ENCODE assay signal across 18 mouse cellular contexts in genomic region chr3:145680686-145681085, GRCm38 (mm10). TPM values are rescaled to one million over a fixed set of nuclear protein-coding genes. Genes with fewer than 3 reads are reported as not detected.
DNase-seq lines count a peak whose midpoint lies in the region; ATAC-seq and TF ChIP-seq lines count a peak whose summit lies in the region.
"Had no signal": no experiment of that assay in that cellular context is flagged by ENCODE, and none has a peak within 500 bp of the region (broad histone marks: within the 10 kb centered on the region; RNA-seq: fewer than 3 reads in every experiment).

No protein-coding gene starts in this region.

- no peak overlapping the region for H3K4me2 ChIP-seq in forebrain, embryonic 14.5 days (ENCODE audit: low read length)
- no peak overlapping the region for H3K4me2 ChIP-seq in forebrain, embryonic 13.5 days
- H3K4me2 ChIP-seq in neural tube, embryonic 14.5 days (ENCODE audit: low read depth, low read length), result no peak overlapping the region
- H3K4me2 ChIP-seq in neural tube, embryonic 15.5 days, result no peak overlapping the region
- H3K4me2 ChIP-seq in limb, embryonic 15.5 days, result no peak overlapping the region
- no peak overlapping the region for H3K4me2 ChIP-seq in heart, embryonic 11.5 days
- H3K4me2 ChIP-seq: embryonic facial prominence, embryonic 12.5 days had no signal

- H3K9ac ChIP-seq in forebrain, embryonic 14.5 days (ENCODE audit: low read length), result no peak overlapping the region
- H3K9ac ChIP-seq in forebrain, embryonic 13.5 days, result no peak overlapping the region
- no peak overlapping the region for H3K9ac ChIP-seq in neural tube, embryonic 14.5 days (replicated peaks; ENCODE audit: low read depth, low read length)
- no peak overlapping the region for H3K9ac ChIP-seq in neural tube, embryonic 15.5 days (replicated peaks)
- no peak overlapping the region for H3K9ac ChIP-seq in limb, embryonic 15.5 days
- no peak overlapping the region for H3K9ac ChIP-seq in heart, embryonic 11.5 days (ENCODE audit: low read depth, low read length)
- H3K9ac ChIP-seq: embryonic facial prominence, embryonic 12.5 days; forebrain, postnatal 0 days; heart, embryonic 13.5 days; hindbrain, embryonic 13.5 days had no signal

- 93% methylated on average over 5 of the region's 5 CpGs for WGBS in forebrain, embryonic 14.5 days
- 96% methylated on average over 5 of the region's 5 CpGs for WGBS in forebrain, embryonic 13.5 days
- 91% methylated on average over 5 of the region's 5 CpGs for WGBS in neural tube, embryonic 14.5 days
- WGBS in neural tube, embryonic 15.5 days, result 97% methylated on average over 5 of the region's 5 CpGs
- 93% methylated on average over 5 of the region's 5 CpGs for WGBS in limb, embryonic 15.5 days
- WGBS in heart, embryonic 11.5 days (ENCODE audit: insufficient replicate concordance), result 87% methylated on average over 5 of the region's 5 CpGs

- no peaks in the 10 kb centered on the region for H3K4me1 ChIP-seq in forebrain, embryonic 14.5 days (ENCODE audit: control insufficient read depth, insufficient read depth, low read length)
- H3K4me1 ChIP-seq in forebrain, embryonic 13.5 days, result peaks cover 17% of the 10 kb centered on the region
- no peaks in the 10 kb centered on the region for H3K4me1 ChIP-seq in neural tube, embryonic 14.5 days (ENCODE audit: control insufficient read depth, insufficient read depth, low read length)
- H3K4me1 ChIP-seq in neural tube, embryonic 15.5 days, result no peaks in the 10 kb centered on the region
- H3K4me1 ChIP-seq in limb, embryonic 15.5 days, result peaks cover 18% of the 10 kb centered on the region
- H3K4me1 ChIP-seq in heart, embryonic 11.5 days (ENCODE audit: control insufficient read depth, insufficient read depth, low read length), result peaks cover 11% of the 10 kb centered on the region

- H3K36me3 ChIP-seq in forebrain, embryonic 14.5 days (ENCODE audit: control insufficient read depth, insufficient read depth, low read length), result no peaks in the 10 kb centered on the region
- H3K36me3 ChIP-seq in forebrain, embryonic 13.5 days (ENCODE audit: poor library complexity, severe bottlenecking), result no peaks in the 10 kb centered on the region
- H3K36me3 ChIP-seq in neural tube, embryonic 14.5 days (ENCODE audit: control insufficient read depth, insufficient read depth, low read length), result no peaks in the 10 kb centered on the region
- H3K36me3 ChIP-seq in neural tube, embryonic 15.5 days, result no peaks in the 10 kb centered on the region
- no peaks in the 10 kb centered on the region for H3K36me3 ChIP-seq in limb, embryonic 15.5 days
- H3K36me3 ChIP-seq in heart, embryonic 11.5 days (ENCODE audit: control insufficient read depth, insufficient read depth, low read length), result 0 out of 2 replicates have a peak, but pooled peaks cover 2% of the 10 kb centered on the region
- H3K36me3 ChIP-seq: embryonic facial prominence, embryonic 12.5 days; hindbrain, embryonic 13.5 days had no signal

- no peak for ATAC-seq in forebrain, embryonic 14.5 days
- no peak for ATAC-seq in forebrain, embryonic 13.5 days
- 0 out of 2 replicates have a peak, but pooled peaks have one; percentile 44 for ATAC-seq in neural tube, embryonic 14.5 days (ENCODE audit: low read depth)
- no peak for ATAC-seq in neural tube, embryonic 15.5 days (ENCODE audit: low FRiP score)
- no peak for ATAC-seq in limb, embryonic 15.5 days (ENCODE audit: insufficient number of reproducible peaks, low FRiP score, low TSS enrichment, low read depth)
- ATAC-seq in heart, embryonic 11.5 days (replicated peaks; ENCODE audit: insufficient number of reproducible peaks, low FRiP score, low TSS enrichment), result no peak; the same call in 1 of the 2 replicates
- ATAC-seq: activated CD4-positive, CD25-positive, alpha-beta regulatory T cell, adult 4 months; intestine, postnatal 0 days had no signal

- H3K27me3 ChIP-seq in forebrain, embryonic 14.5 days (replicated peaks; ENCODE audit: control insufficient read depth, insufficient read depth, low read length), result no peaks in the 10 kb centered on the region
- no peaks in the 10 kb centered on the region for H3K27me3 ChIP-seq in forebrain, embryonic 13.5 days
- H3K27me3 ChIP-seq in neural tube, embryonic 14.5 days (ENCODE audit: control insufficient read depth, insufficient read depth, low read length), result no peaks in the 10 kb centered on the region
- H3K27me3 ChIP-seq in neural tube, embryonic 15.5 days (replicated peaks), result no peaks in the 10 kb centered on the region
- H3K27me3 ChIP-seq in limb, embryonic 15.5 days, result no peaks in the 10 kb centered on the region
- no peaks in the 10 kb centered on the region for H3K27me3 ChIP-seq in heart, embryonic 11.5 days (ENCODE audit: control insufficient read depth, insufficient read depth, low read length)
- H3K27me3 ChIP-seq: embryonic facial prominence, embryonic 12.5 days; heart, embryonic 13.5 days; hindbrain, embryonic 13.5 days had no signal

- H3K27ac ChIP-seq in forebrain, embryonic 14.5 days (ENCODE audit: low read depth, low read length), result peak overlapping the region; percentile 71
- H3K27ac ChIP-seq in forebrain, embryonic 13.5 days, result no peak overlapping the region
- H3K27ac ChIP-seq in layer of hippocampus, adult 2 months, result peak overlapping the region; percentile 76; the same call in 1 of the 2 replicates
- no peak overlapping the region for H3K27ac ChIP-seq in neural tube, embryonic 14.5 days (ENCODE audit: low read depth, low read length)
- no peak overlapping the region for H3K27ac ChIP-seq in neural tube, embryonic 15.5 days (replicated peaks)
- peak overlapping the region; percentile 64 for H3K27ac ChIP-seq in limb, embryonic 15.5 days
- no peak overlapping the region for H3K27ac ChIP-seq in heart, embryonic 11.5 days (ENCODE audit: low read depth, low read length)
- H3K27ac ChIP-seq: embryonic facial prominence, embryonic 12.5 days had no signal

- H3K9me3 ChIP-seq in forebrain, embryonic 14.5 days (replicated peaks; ENCODE audit: control insufficient read depth, low read length), result no peaks in the 10 kb centered on the region
- 0 out of 2 replicates have a peak, but pooled peaks cover 6% of the 10 kb centered on the region for H3K9me3 ChIP-seq in forebrain, embryonic 13.5 days (replicated peaks)
- no peaks in the 10 kb centered on the region for H3K9me3 ChIP-seq in neural tube, embryonic 14.5 days (ENCODE audit: control insufficient read depth, low read length)
- no peaks in the 10 kb centered on the region for H3K9me3 ChIP-seq in neural tube, embryonic 15.5 days (replicated peaks)
- no peaks in the 10 kb centered on the region for H3K9me3 ChIP-seq in limb, embryonic 15.5 days
- H3K9me3 ChIP-seq in heart, embryonic 11.5 days (replicated peaks; ENCODE audit: control insufficient read depth, low read length), result no peaks in the 10 kb centered on the region
- H3K9me3 ChIP-seq: embryonic facial prominence, embryonic 12.5 days; heart, embryonic 13.5 days; hindbrain, embryonic 13.5 days had no signal

- no peak for DNase-seq in forebrain, embryonic 14.5 days (ENCODE audit: low spot score)
- DNase-seq in layer of hippocampus, adult 2 months (ENCODE audit: low spot score in 2 of 2), result no peak
- no peak for DNase-seq in layer of hippocampus, adult 11-12 months (ENCODE audit: low spot score)
- DNase-seq: adrenal gland, adult 8-10 months; gastrocnemius, postnatal 14 days had no signal

- no peak for TF ChIP-seq CTCF in layer of hippocampus, adult 2 months (conservative IDR thresholded peaks at IDR 0.05)

- no peak overlapping the region for H3K4me3 ChIP-seq in forebrain, embryonic 14.5 days (ENCODE audit: low read depth, low read length)
- H3K4me3 ChIP-seq in forebrain, embryonic 13.5 days, result no peak overlapping the region
- no peak overlapping the region for H3K4me3 ChIP-seq in layer of hippocampus, adult 2 months
- H3K4me3 ChIP-seq in neural tube, embryonic 14.5 days (ENCODE audit: low read depth, low read length), result no peak overlapping the region
- H3K4me3 ChIP-seq in neural tube, embryonic 15.5 days (replicated peaks), result no peak overlapping the region
- no peak overlapping the region for H3K4me3 ChIP-seq in limb, embryonic 15.5 days
- H3K4me3 ChIP-seq in heart, embryonic 11.5 days (ENCODE audit: low read depth, low read length), result no peak overlapping the region
- H3K4me3 ChIP-seq: embryonic facial prominence, embryonic 12.5 days; gastrocnemius, adult 2 months; heart, embryonic 13.5 days; hindbrain, embryonic 13.5 days had no signal

RNA-seq across cellular contexts. Expression of gene Ccn1, which starts 30.9 kb away (rescaled TPM):
- 14.6 and 16.4 TPM in 2 replicates for polyA plus RNA-seq in forebrain, embryonic 14.5 days (2014; fragmentation: Nextera tagmentation; extraction: Ambion mirVana)
- polyA plus RNA-seq in forebrain, embryonic 13.5 days (2015; fragmentation: Nextera tagmentation; extraction: Ambion mirVana), result 32.9 and 35.6 TPM in 2 replicates
- total RNA-seq in layer of hippocampus, adult 2 months (2021), result 1 to 10 TPM; 3.6 to 4.0 TPM
- 1.9 and 4.5 TPM in 2 replicates for polyA plus RNA-seq in neural tube, embryonic 14.5 days (2014; fragmentation: Nextera tagmentation; extraction: Ambion mirVana)
- 8.9 and 10.2 TPM in 2 replicates for polyA plus RNA-seq in neural tube, embryonic 15.5 days (2015; fragmentation: Nextera tagmentation; extraction: Ambion mirVana)
- polyA plus RNA-seq in limb, embryonic 15.5 days (2015; fragmentation: Nextera tagmentation; extraction: Ambion mirVana), result 92.0 and 104 TPM in 2 replicates
- 55.6 and 61.9 TPM in 2 replicates for polyA plus RNA-seq in heart, embryonic 11.5 days (2014; fragmentation: Nextera tagmentation; extraction: Ambion mirVana)
- total RNA-seq: hematopoietic stem cell, adult 5-6 weeks had no signal
- polyA plus RNA-seq: activated CD4-positive, CD25-positive, alpha-beta regulatory T cell, adult 4 months had no signal

Comparison
In these comparisons a context has a peak if more than half of its experiments do, and no peak if none do; other contexts are left out.
1. H3K27ac ChIP-seq: peak in forebrain, embryonic 14.5 days (single experiment), layer of hippocampus, adult 2 months (single experiment) and limb, embryonic 15.5 days (single experiment); none in forebrain, embryonic 13.5 days (single experiment), neural tube, embryonic 14.5 days (single experiment), neural tube, embryonic 15.5 days (single experiment) and heart, embryonic 11.5 days (single experiment).